Mouse (Mus musculus) myocyte (in vitro differentiated cells): ENCODE measurements around the gene Eea1. TPM values are rescaled to one million over a fixed set of nuclear protein-coding genes. Genes with fewer than 3 reads are reported as not detected.

Experiments used
- H3K27me3 ChIP-seq: one replicate; pipeline ENCODE4 v1.6.1; 2011; ENCODE audit not compliant: control insufficient read depth, insufficient read depth, insufficient read length
- H3K36me3 ChIP-seq: one replicate; pipeline ENCODE4 v1.6.1; 2011; ENCODE audit not compliant: control insufficient read depth, insufficient read depth
- H3K4me2 ChIP-seq: one replicate; pipeline ENCODE4 v1.6.1; 2011; ENCODE audit warnings: low read depth, control low read depth
- H3K4me3 ChIP-seq: one replicate; pipeline ENCODE4 v1.5.1; 2011; ENCODE audit warnings: mild to moderate bottlenecking, control low read depth, moderate library complexity
- H3K79me2 ChIP-seq: one replicate; pipeline ENCODE4 v1.6.1; 2011; ENCODE audit not compliant: control insufficient read depth, insufficient read depth
- H3ac ChIP-seq: one replicate; pipeline ENCODE4 v1.6.1; 2011; ENCODE audit not compliant: control insufficient read depth, insufficient read length
- CEBPB ChIP-seq: IDR thresholded peaks from 2 replicates; pipeline ENCODE4 v1.6.1; 2011; ENCODE audit warnings: mild to moderate bottlenecking, moderate library complexity; ENCODE audit not compliant: poor library complexity, insufficient read depth, severe bottlenecking
- E2F4 ChIP-seq: IDR thresholded peaks from one replicate; pipeline ENCODE4 v1.6.1; 2011; ENCODE audit warnings: mild to moderate bottlenecking, control low read depth, moderate library complexity; ENCODE audit not compliant: insufficient read depth
- MAX ChIP-seq: IDR thresholded peaks from one replicate; pipeline ENCODE4 v1.6.1; 2011; ENCODE audit warnings: low read depth, mild to moderate bottlenecking, control low read depth
- MYOD1 ChIP-seq, 3 experiments: IDR thresholded peaks; one replicate each; pipeline ENCODE4 v1.6.1; 2011; ENCODE audit warnings: control low read depth in 2 of 3, low read depth in 2 of 3, mild to moderate bottlenecking in 2 of 3, moderate library complexity in 1 of 3; ENCODE audit not compliant: insufficient read length in 2 of 3, control insufficient read depth in 1 of 3
- MYOG ChIP-seq, 3 experiments: IDR thresholded peaks; one replicate each; pipeline ENCODE4 v1.6.1; 2011; ENCODE audit warnings: control low read depth in 2 of 3, low read depth in 2 of 3, mild to moderate bottlenecking in 2 of 3; ENCODE audit not compliant: insufficient read length in 2 of 3, control insufficient read depth in 1 of 3, insufficient read depth in 1 of 3
- POLR2A ChIP-seq: IDR thresholded peaks from one replicate; pipeline ENCODE4 v1.6.1; 2011; ENCODE audit warnings: low read depth, mild to moderate bottlenecking, control low read depth, moderate library complexity; ENCODE audit not compliant: insufficient read length
- POLR2AphosphoS2 ChIP-seq: IDR thresholded peaks from one replicate; pipeline ENCODE4 v1.6.1; 2011; ENCODE audit warnings: low read depth, control low read depth; ENCODE audit not compliant: insufficient read length
- REST ChIP-seq: IDR thresholded peaks from one replicate; pipeline ENCODE4 v1.6.1; 2011; ENCODE audit warnings: mild to moderate bottlenecking, control low read depth, moderate library complexity; ENCODE audit not compliant: insufficient read depth, insufficient read length
- SRF ChIP-seq: IDR thresholded peaks from one replicate; pipeline ENCODE4 v1.6.1; 2011; ENCODE audit warnings: low read depth; ENCODE audit not compliant: control insufficient read depth, insufficient read length
- TCF12 ChIP-seq: IDR thresholded peaks from one replicate; pipeline ENCODE4 v1.6.1; 2011; ENCODE audit warnings: mild to moderate bottlenecking, control low read depth; ENCODE audit not compliant: poor library complexity, insufficient read depth, severe bottlenecking
- TCF3 ChIP-seq: IDR thresholded peaks from one replicate; pipeline ENCODE4 v1.6.1; 2011; ENCODE audit warnings: low read depth, control low read depth; ENCODE audit not compliant: insufficient read length
- USF1 ChIP-seq: IDR thresholded peaks from one replicate; pipeline ENCODE4 v1.6.1; 2011; ENCODE audit warnings: low read depth, mild to moderate bottlenecking, control low read depth, moderate library complexity
- polyA plus RNA-seq: library from polyadenylated mRNA; unstranded; fragments of >200 nt; fragmentation: generic; extraction: Trizol; gene quantifications from one replicate; pipeline ENCODE4 v1.2.1, GENCODE M21; 2012; ENCODE audit warnings: missing spikeins

The Eea1 gene
- polyA plus RNA-seq, 1 experiment = 6.9 TPM

- Histone ChIP-seq H3K27me3 (no peaks in the 10 kb centered on the region), H3K4me2 (peak overlapping the region; percentile 89), H3K4me3 (peak overlapping the region; percentile 13), H3K79me2 (no peaks in the 10 kb centered on the region), H3K36me3 (no peaks in the 10 kb centered on the region), H3ac (no peak overlapping the region)
- TF ChIP-seq TCF3 = no peak
- no peak for TF ChIP-seq CEBPB
- no peak for TF ChIP-seq SRF
Observed at GRCm38 (mm10) chr10:95894036-95894855, 46.2 kb upstream of the Eea1 start.

GRCm38 (mm10) chr10:95894856-95895386, 45.5 kb upstream of the Eea1 start:
- Histone ChIP-seq H3K4me3 (peak overlapping the region; percentile 13), H3K36me3 (no peaks in the 10 kb centered on the region), H3ac (no peak overlapping the region), H3K27me3 (no peaks in the 10 kb centered on the region), H3K4me2 (peak overlapping the region; percentile 89), H3K79me2 (no peaks in the 10 kb centered on the region)
- TF ChIP-seq USF1 (no peak), TCF12 (no peak), CEBPB (no peak), POLR2AphosphoS2 (no peak), REST (no peak)

GRCm38 (mm10) chr10:95898471-95899154, 41.8 kb upstream of the Eea1 start:
- no peaks in the 10 kb centered on the region for H3K36me3 ChIP-seq
- H3ac ChIP-seq = no peak overlapping the region
- no peak for TF ChIP-seq TCF3
- H3K27me3 ChIP-seq = no peaks in the 10 kb centered on the region
- no peaks in the 10 kb centered on the region for H3K79me2 ChIP-seq
- no peak overlapping the region for H3K4me2 ChIP-seq
- no peak overlapping the region for H3K4me3 ChIP-seq

- Histone ChIP-seq H3K4me3 (no peak overlapping the region), H3ac (no peak overlapping the region), H3K27me3 (no peaks in the 10 kb centered on the region), H3K36me3 (no peaks in the 10 kb centered on the region), H3K4me2 (peak overlapping the region; percentile 13), H3K79me2 (no peaks in the 10 kb centered on the region)
- TF ChIP-seq POLR2AphosphoS2 (no peak), CEBPB (no peak), MAX (no peak), E2F4 (no peak), MYOG (IDR thresholded peaks at IDR 0.05; ENCODE audit: control insufficient read depth in 1 of 3, insufficient read depth in 1 of 3, insufficient read length in 2 of 3, low read depth in 2 of 3) (no peak), USF1 (no peak), SRF (no peak), MYOD1 (IDR thresholded peaks at IDR 0.05; ENCODE audit: control insufficient read depth in 1 of 3, insufficient read length in 2 of 3, low read depth in 2 of 3) (no peak), TCF12 (no peak), POLR2A (no peak), TCF3 (no peak), REST (no peak)
Observed at GRCm38 (mm10) chr10:95904668-95905067, 35.8 kb upstream of the Eea1 start.

- Histone ChIP-seq H3K79me2 (no peaks in the 10 kb centered on the region), H3K4me3 (no peak overlapping the region), H3K27me3 (no peaks in the 10 kb centered on the region), H3K36me3 (no peaks in the 10 kb centered on the region), H3K4me2 (no peak overlapping the region), H3ac (no peak overlapping the region)
- TF ChIP-seq SRF (no peak), E2F4 (no peak), MYOG (IDR thresholded peaks at IDR 0.05; ENCODE audit: control insufficient read depth in 1 of 3, insufficient read depth in 1 of 3, insufficient read length in 2 of 3, low read depth in 2 of 3) (no peak), MAX (no peak), USF1 (no peak), POLR2A (no peak), TCF3 (no peak), MYOD1 (IDR thresholded peaks at IDR 0.05; ENCODE audit: control insufficient read depth in 1 of 3, insufficient read length in 2 of 3, low read depth in 2 of 3) (no peak), POLR2AphosphoS2 (no peak), TCF12 (no peak), REST (no peak), CEBPB (no peak)
Observed at GRCm38 (mm10) chr10:95909246-95909909, 31.1 kb upstream of the Eea1 start.
